Mouse (Mus musculus): Measurements from ENCODE around the gene Gm45808. TPM values are rescaled to one million over a fixed set of nuclear protein-coding genes. Genes with fewer than 3 reads are reported as not detected.
"Not testable (repeated sequence)": the region's sequence is repeated elsewhere in the genome, so short reads cannot be mapped to it uniquely, and the experiment has no call there.

The Gm45808 gene
- polyA plus RNA-seq, 1 experiment from 2014 or later = not detected

DNA sequence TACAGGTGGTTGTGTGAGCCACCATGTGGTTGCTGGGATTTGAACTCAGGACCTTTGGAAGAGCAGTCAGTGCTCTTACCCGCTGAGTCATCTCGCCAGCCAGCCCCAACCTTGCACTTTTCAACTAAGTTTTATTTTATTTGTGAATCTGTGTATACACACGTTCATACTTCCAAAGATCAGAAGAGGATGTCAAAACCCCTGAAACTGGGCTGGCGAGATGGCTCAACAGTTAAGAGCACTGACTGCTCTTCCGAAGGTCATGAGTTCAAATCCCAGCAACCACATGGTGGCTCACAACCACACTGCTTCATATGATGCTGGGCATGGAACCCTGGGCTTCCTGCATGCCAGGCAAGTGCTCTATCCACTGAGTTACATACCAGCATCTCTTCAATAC, 1.6 kb downstream of the Gm45808 start:
- not testable (repeated sequence) for H3K4me3 ChIP-seq (replicated peaks); H3K27me3 ChIP-seq (replicated peaks); ATAC-seq (ENCODE audit: insufficient read depth, low FRiP score, low read depth); H3K9me3 ChIP-seq; H3K27ac ChIP-seq; H3K36me3 ChIP-seq; H3K9ac ChIP-seq; H3K4me1 ChIP-seq; H3K4me2 ChIP-seq
- WGBS = 86% methylated on average over 5 of the region's 5 CpGs

DNA sequence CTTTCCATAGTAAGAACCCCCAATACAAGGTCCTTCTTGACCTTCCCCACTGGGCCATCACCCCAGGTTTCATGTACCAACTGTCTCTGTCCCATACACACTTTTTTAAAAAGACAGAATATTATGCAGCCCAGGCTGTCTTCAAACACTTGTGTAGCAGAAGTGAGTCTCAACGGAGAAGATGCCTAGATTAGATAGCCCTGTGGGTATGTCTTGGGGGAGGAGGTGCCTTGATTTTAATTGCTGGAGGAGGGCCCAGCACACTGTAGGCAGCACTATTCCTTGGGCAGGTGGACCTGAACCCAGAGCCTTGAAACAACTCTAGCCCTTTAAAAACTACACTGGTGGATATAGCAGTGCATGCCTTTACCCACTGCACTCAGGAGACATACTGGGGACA, 4.4 kb downstream of the Gm45808 start:
- no peaks in the 10 kb centered on the region for H3K9me3 ChIP-seq
- no peak overlapping the region for H3K9ac ChIP-seq
- no peak overlapping the region for H3K27ac ChIP-seq
- no peaks in the 10 kb centered on the region for H3K36me3 ChIP-seq
- no peaks in the 10 kb centered on the region for H3K4me1 ChIP-seq
- no peaks in the 10 kb centered on the region for H3K27me3 ChIP-seq (replicated peaks)
- ATAC-seq (ENCODE audit: insufficient read depth, low FRiP score, low read depth) = no peak
- no peak overlapping the region for H3K4me2 ChIP-seq
- H3K4me3 ChIP-seq (replicated peaks) = no peak overlapping the region
- WGBS = 69% methylated on average over 1 of the region's 1 CpGs

DNA sequence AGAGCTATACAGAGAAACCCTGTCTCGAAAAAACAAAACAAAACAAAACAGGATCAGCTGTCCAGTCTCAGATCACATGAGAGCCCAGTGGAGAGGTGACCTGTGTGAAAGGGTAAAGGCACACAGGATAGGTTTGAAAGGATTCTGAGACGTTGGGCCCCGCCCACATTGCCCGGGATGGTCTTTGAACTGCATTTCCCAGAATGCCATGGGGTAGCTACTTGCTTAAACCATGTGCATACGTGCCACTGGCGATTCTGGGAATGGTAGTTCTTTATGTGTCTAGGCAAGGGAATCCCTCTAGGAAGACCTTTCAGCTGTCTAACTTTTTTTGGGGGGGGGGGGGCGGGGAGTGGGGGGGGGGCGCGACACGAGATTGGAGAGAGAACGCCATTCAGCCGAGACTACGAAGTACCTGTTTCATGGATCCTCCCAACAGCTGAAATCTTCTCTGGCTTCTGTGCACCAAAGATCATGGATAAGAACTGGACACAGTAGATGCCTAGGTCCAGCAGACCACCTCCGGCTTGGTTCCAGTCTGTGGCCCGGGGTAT, 5.2 kb downstream of the Gm45808 start, which contains the start of gene Tulp2:
TSS of gene Tulp2 (plus strand) at position 504 of the 554 bp plus-strand sequence.
- peak; percentile 72 for ATAC-seq (ENCODE audit: insufficient read depth, low FRiP score, low read depth)

DNA sequence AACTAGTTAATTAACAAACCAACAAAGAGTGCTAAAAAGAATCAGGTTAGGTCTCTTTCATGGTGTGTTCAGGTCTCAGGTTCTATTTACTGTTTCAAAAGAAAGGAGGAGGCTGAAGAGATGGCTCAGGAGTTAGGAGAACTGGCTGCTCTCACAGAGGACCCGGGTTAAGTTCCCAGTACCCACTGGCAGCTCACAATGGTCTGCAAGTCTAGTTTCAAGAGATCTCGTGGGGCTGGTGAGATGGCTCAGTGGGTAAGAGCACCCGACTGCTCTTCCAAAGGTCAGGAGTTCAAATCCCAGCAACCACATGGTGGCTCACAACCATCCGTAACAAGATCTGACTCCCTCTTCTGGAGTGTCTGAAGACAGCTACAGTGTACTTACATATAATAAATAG, 6.3 kb downstream of the Gm45808 start:
- H3K4me1 ChIP-seq; H3K4me3 ChIP-seq (replicated peaks); H3K4me2 ChIP-seq; H3K9ac ChIP-seq; H3K9me3 ChIP-seq; H3K27ac ChIP-seq; ATAC-seq (ENCODE audit: insufficient read depth, low FRiP score, low read depth); H3K27me3 ChIP-seq (replicated peaks); H3K36me3 ChIP-seq: not testable (repeated sequence)
- 68% methylated on average over 4 of the region's 4 CpGs for WGBS

More for the DNA sequence above, 5.2 kb downstream of the Gm45808 start, which contains the start of gene Tulp2:
- no peak within 1 kb of the TSS for H3K4me2 ChIP-seq
- no peaks in the 10 kb centered on the region for H3K27me3 ChIP-seq (replicated peaks)
- WGBS = 59% methylated on average over 15 of the region's 15 CpGs
- H3K27ac ChIP-seq = no peak within 1 kb of the TSS
- H3K9me3 ChIP-seq = no peaks in the 10 kb centered on the region
- H3K36me3 ChIP-seq = no peaks in the 10 kb centered on the region
- no peaks in the 10 kb centered on the region for H3K4me1 ChIP-seq
- H3K9ac ChIP-seq = no peak within 1 kb of the TSS
- no peak within 1 kb of the TSS for H3K4me3 ChIP-seq (replicated peaks)

DNA sequence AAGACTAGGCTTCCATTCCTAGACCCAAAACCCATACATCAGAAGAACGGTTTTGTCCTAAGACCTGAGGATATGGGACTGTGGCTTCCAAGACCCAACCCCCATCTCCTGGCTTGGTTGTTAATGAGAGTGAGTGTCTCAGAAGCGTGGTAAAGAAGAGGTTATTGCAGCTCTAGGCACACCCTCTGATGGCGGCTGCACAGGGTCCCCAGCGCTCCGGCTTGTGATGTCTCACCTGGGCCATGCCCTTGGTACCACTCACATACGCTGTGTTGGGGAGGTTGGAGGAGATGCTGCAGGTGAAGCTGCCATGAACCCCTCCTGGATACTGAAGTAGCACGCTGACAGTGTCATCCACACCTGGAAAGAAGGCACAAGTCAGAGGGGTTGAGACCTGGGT, 7.8 kb downstream of the Gm45808 start:
- H3K9ac ChIP-seq = no peak overlapping the region
- H3K4me2 ChIP-seq = no peak overlapping the region
- ATAC-seq (ENCODE audit: insufficient read depth, low FRiP score, low read depth) = no peak
- no peak overlapping the region for H3K27ac ChIP-seq
- WGBS = 95% methylated on average over 7 of the region's 7 CpGs
- no peaks in the 10 kb centered on the region for H3K36me3 ChIP-seq
- H3K9me3 ChIP-seq = no peaks in the 10 kb centered on the region
- no peaks in the 10 kb centered on the region for H3K27me3 ChIP-seq (replicated peaks)
- 0 out of 2 replicates have a peak, but pooled peaks cover 3% of the 10 kb centered on the region for H3K4me1 ChIP-seq
- H3K4me3 ChIP-seq (replicated peaks) = no peak overlapping the region

DNA sequence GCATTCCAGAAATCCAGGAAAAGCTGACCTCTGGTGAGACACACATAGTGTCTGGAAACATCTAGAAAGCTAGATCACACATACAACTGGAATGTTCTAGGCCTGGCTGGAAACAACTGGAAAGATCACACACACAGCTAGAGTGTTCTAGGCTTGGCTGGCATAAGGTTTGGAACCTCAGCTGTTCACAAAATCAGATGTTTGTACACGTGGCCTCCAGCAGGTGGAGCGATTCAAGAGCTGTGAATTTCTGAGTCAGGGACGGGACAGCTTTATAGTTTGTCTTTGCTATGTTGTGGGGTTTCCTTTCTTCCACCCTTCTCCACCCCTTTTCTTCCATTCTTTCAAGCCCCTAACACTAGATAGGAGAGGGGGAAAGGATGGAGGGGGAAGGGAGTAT, 9.6 kb downstream of the Gm45808 start:
- ATAC-seq (ENCODE audit: insufficient read depth, low FRiP score, low read depth) = peak; percentile 23; the same call in 1 of the 2 replicates
- 9% methylated on average over 3 of the region's 3 CpGs for WGBS
- H3K36me3 ChIP-seq = no peaks in the 10 kb centered on the region
- H3K9ac ChIP-seq = no peak overlapping the region
- no peaks in the 10 kb centered on the region for H3K27me3 ChIP-seq (replicated peaks)
- no peaks in the 10 kb centered on the region for H3K9me3 ChIP-seq
- no peak overlapping the region for H3K4me2 ChIP-seq
- 0 out of 2 replicates have a peak, but pooled peaks cover 3% of the 10 kb centered on the region for H3K4me1 ChIP-seq
- H3K27ac ChIP-seq = no peak overlapping the region
- H3K4me3 ChIP-seq (replicated peaks) = no peak overlapping the region

DNA sequence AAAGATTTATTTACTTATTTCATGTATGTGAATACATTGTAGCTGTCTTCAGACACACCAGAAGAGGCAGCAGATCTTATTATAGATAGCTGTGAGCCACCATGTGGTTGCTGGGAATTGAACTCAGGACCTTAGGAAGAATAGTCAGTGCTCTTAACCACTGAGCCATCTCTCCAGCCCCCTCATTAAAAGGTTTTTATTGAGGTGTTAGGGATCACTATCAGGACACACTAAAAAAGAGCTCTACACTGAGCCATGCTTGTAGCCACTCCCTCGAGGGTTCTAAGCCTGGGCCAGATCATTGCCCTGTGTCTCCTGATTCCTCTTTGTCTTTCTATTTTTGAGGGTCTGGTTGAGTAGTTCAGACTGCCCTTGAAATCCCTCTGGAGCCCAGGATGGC, 10.2 kb downstream of the Gm45808 start:
- Histone ChIP-seq H3K4me3 (replicated peaks) (no peak overlapping the region), H3K27me3 (replicated peaks) (no peaks in the 10 kb centered on the region), H3K4me1 (0 out of 2 replicates have a peak, but pooled peaks cover 3% of the 10 kb centered on the region), H3K9me3 (no peaks in the 10 kb centered on the region), H3K36me3 (no peaks in the 10 kb centered on the region), H3K27ac (no peak overlapping the region), H3K4me2 (no peak overlapping the region), H3K9ac (no peak overlapping the region)
- no peak for ATAC-seq (ENCODE audit: insufficient read depth, low FRiP score, low read depth)
- 75% methylated on average over 1 of the region's 1 CpGs for WGBS

DNA sequence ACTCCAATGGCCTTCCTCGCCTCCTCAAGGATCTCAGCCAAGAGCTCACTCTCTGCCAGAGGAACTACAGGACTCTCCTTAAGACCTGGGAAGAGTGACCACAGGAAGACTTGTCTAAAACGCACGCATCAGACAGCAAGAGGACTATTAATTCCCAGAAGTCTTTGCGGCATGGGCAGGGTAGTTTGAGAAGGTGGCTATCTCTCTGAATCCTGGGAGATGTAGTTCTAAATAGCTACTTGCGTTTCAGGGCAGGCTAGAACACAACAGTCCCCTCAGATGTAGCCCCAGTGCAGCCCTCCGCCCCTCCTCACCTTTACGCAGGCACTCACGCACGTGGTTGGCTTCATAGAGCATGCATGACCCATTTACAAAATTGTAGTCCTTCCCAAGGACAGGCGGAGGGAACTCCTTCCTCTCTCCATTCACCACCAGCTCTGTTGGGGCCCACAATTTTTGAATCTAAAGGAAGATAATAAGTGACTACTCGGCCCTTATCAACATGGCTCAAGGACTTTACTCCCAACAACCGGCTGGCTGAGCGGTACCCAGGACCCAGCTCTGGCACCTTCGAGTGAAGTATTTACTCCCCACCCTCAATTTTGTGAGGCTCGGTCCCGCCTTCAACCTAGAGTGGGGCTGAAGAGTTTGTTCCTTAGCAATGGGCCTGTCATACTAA, 11.2 kb downstream of the Gm45808 start:
- WGBS = 62% methylated on average over 16 of the region's 16 CpGs
- Histone ChIP-seq H3K4me3 (replicated peaks) (peak overlapping the region; percentile 24), H3K4me2 (peak overlapping the region; percentile 27), H3K36me3 (no peaks in the 10 kb centered on the region), H3K4me1 (0 out of 2 replicates have a peak, but pooled peaks cover 3% of the 10 kb centered on the region), H3K9me3 (no peaks in the 10 kb centered on the region), H3K9ac (no peak overlapping the region), H3K27ac (no peak overlapping the region), H3K27me3 (replicated peaks) (no peaks in the 10 kb centered on the region)
- ATAC-seq (ENCODE audit: insufficient read depth, low FRiP score, low read depth) = peak; percentile 53; the same call in 1 of the 2 replicates

DNA sequence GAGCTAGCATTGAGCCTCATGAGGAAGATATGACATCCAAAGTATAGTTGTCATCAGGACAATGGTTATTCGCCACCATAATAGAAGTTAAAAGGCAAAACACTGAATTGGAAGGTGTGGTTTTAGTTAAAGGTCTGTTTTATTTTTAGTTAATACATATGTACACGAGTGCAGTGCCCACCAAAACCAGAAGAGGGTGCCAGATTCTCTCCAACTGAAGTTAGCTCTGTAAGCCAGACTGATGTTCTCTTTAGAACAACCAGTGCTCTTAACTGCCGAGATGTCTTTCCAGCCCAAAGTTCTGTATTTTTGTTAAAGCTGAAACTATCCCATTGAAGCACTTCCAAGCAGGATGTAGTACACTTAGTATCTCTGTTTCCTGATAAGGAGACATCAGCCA, 15.7 kb downstream of the Gm45808 start:
- H3K36me3 ChIP-seq = no peaks in the 10 kb centered on the region
- no peak for ATAC-seq (ENCODE audit: insufficient read depth, low FRiP score, low read depth)
- peaks cover 15% of the 10 kb centered on the region for H3K4me1 ChIP-seq
- no peak overlapping the region for H3K27ac ChIP-seq
- no peak overlapping the region for H3K4me2 ChIP-seq
- H3K4me3 ChIP-seq (replicated peaks) = no peak overlapping the region
- H3K9me3 ChIP-seq = no peaks in the 10 kb centered on the region
- WGBS = 5% methylated on average over 3 of the region's 3 CpGs
- no peaks in the 10 kb centered on the region for H3K27me3 ChIP-seq (replicated peaks)
- no peak overlapping the region for H3K9ac ChIP-seq

DNA sequence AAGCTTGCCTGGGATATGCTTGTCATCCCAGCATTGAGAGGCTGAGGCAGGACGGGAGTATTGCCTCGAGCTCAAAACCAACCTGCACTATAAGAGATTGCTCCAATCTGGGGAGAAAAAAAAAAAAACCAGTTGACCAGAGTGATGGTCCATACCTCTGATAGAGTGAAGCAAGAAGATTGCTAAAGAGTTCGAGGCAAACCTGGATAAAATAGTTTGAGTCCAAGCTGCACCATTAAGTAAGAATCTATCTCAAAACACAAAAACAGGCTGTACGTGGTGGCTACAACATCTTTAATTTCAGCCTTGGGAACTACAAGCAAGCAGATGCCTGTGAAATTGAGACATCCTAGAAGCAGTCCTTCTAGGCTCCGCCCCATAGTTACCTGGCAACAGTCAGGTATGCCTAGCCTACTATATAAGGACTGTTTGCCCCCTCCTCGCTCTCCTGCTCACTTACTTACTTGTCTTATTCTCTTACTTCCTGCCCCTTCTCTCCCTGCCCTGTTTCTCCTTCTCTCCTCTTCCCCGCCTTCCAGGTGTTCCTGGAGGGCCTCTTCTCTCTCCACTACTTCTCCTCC, 19.4 kb downstream of the Gm45808 start:
- WGBS = 35% methylated on average over 7 of the region's 7 CpGs
- H3K9ac ChIP-seq = no peak overlapping the region

DNA sequence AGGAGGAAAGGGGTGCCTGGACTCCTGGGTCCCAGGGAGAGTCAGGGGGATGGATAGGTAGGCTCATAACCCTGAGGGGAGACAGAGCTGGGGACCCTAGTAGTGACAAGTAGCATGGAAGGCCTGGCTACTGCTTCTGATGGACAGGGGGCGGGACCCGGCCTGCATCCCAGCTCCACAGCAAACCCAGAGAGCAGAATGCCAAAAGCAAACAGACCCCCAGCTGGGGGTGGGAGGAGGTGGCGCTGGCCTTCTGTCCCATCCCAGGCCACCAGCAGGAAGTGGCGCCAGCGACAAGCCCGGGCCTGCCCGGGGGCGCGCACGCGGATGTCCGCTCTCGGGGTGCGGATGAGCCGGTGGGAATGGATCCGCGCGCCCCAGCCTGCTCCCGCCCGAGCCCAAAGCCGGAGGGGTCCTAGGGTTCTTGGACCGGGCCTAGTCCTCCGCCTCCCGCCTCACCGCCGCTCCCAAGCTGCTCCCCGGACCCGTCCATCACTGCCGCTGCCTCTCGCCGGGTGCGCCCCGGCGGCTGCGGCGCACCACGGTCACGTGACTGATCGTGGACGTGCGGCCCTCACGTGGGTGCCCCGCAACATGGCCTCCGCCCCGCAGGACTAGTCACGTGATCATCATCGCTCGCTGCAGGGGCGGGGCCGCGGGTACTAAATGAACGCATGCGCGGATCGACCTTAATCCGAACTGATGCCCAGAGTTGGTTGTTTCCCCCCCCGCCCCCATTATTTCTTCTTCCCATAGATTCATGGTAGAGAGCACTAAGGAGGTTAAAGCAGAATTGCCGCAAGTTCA, 20.1 kb downstream of the Gm45808 start, which contains the start of gene Bax:
TSS of gene Bax (minus strand) at position 616 of the 807 bp plus-strand sequence.
- peak; percentile 73 for ATAC-seq (ENCODE audit: insufficient read depth, low FRiP score, low read depth)
- Histone ChIP-seq H3K27me3 (replicated peaks) (no peaks in the 10 kb centered on the region), H3K4me3 (replicated peaks) (peak within 1 kb of the TSS; percentile 82), H3K9ac (peak within 1 kb of the TSS; percentile 69), H3K4me2 (peak within 1 kb of the TSS; percentile 73), H3K36me3 (peaks cover 6% of the 10 kb centered on the region; the same call in 1 of the 2 replicates), H3K27ac (peak within 1 kb of the TSS; percentile 45), H3K9me3 (no peaks in the 10 kb centered on the region), H3K4me1 (peaks cover 26% of the 10 kb centered on the region)
- under 1% methylated on average over 58 of the region's 58 CpGs for WGBS

More for the DNA sequence above, 19.4 kb downstream of the Gm45808 start:
- Histone ChIP-seq H3K36me3 (peaks cover 6% of the 10 kb centered on the region; the same call in 1 of the 2 replicates), H3K27me3 (replicated peaks) (no peaks in the 10 kb centered on the region), H3K4me3 (replicated peaks) (peak overlapping the region; percentile 82), H3K4me2 (peak overlapping the region; percentile 73), H3K27ac (0 out of 2 replicates have a peak overlapping the region, but pooled peaks have one; percentile 14), H3K9me3 (no peaks in the 10 kb centered on the region), H3K4me1 (peaks cover 20% of the 10 kb centered on the region)
- ATAC-seq (ENCODE audit: insufficient read depth, low FRiP score, low read depth) = 0 out of 2 replicates have a peak, but pooled peaks have one; percentile 2
